Mouse (Mus musculus) heart, adult 2 months (tissue): ENCODE data around the gene Fcgr2b. TPM values are rescaled to one million over a fixed set of nuclear protein-coding genes. Genes with fewer than 3 reads are reported as not detected.
A peak's percentile ranks its signal among the peaks of the same experiment; 100 is the strongest.

Experiments used
- DNase-seq, 2 experiments: peaks; one replicate each; pipeline ENCODE4 v3.0.0; 2021
- H3K27ac ChIP-seq: fragments of 200-600 bp; 2 replicates; pipeline ENCODE4 v1.8.1; 2022
- H3K27me3 ChIP-seq: fragments of 200-500 bp; 2 replicates; pipeline ENCODE4 v1.6.1; 2012; ENCODE audit warnings: mild to moderate bottlenecking, low read length, inconsistent platforms, mixed read lengths; ENCODE audit not compliant: control insufficient read depth, insufficient read depth
- H3K36me3 ChIP-seq: fragments of 200-500 bp; 2 replicates; pipeline ENCODE4 v1.6.1; 2012; ENCODE audit warnings: low read length, inconsistent platforms; ENCODE audit not compliant: control insufficient read depth, insufficient read depth
- H3K4me1 ChIP-seq: fragments of 200-500 bp; 2 replicates; pipeline ENCODE4 v1.6.1; 2011; ENCODE audit warnings: low read length; ENCODE audit not compliant: control insufficient read depth, insufficient read depth
- H3K4me3 ChIP-seq: fragments of 200-600 bp; 2 replicates; pipeline ENCODE4 v1.8.1; 2022
- H3K79me2 ChIP-seq: fragments of 200-500 bp; replicated peaks from 2 replicates; pipeline ENCODE4 v1.6.1; 2012; ENCODE audit warnings: mild to moderate bottlenecking, inconsistent platforms, low read length, moderate library complexity, mixed read lengths; ENCODE audit not compliant: control insufficient read depth, insufficient read depth
- H3K9ac ChIP-seq: fragments of 200-500 bp; 2 replicates; pipeline ENCODE4 v1.6.1; 2012; ENCODE audit warnings: low read depth, mild to moderate bottlenecking, control low read depth, inconsistent platforms, low read length, mixed read lengths
- CTCF ChIP-seq: fragments of 200-600 bp; IDR thresholded peaks from 2 replicates; pipeline ENCODE4 v1.8.1; 2022; ENCODE audit warnings: antibody characterized with exemption, mild to moderate bottlenecking, moderate library complexity
- EP300 ChIP-seq: fragments of 200-500 bp; IDR thresholded peaks from 2 replicates; pipeline ENCODE4 v1.6.1; 2011; ENCODE audit warnings: low read depth, low read length, control low read depth; ENCODE audit not compliant: insufficient read depth
- POLR2A ChIP-seq: fragments of 200-500 bp; IDR thresholded peaks from 2 replicates; pipeline ENCODE4 v1.6.1; 2011; ENCODE audit warnings: mild to moderate bottlenecking, low read depth, low read length, control low read depth; ENCODE audit not compliant: insufficient read depth
- WGBS: fragments of 180-500 bp; shearing (Covaris S2); methylation state at CpG from one replicate; pipeline ENCODE4 v1.1.7; 2018; 5-methylcytosine and 5-hydroxymethylcytosine counted together
- intact Hi-C: fragments of 180-260 bp; cut with DNase I; formaldehyde crosslinking; loops from one replicate; pipeline ENCODE4 v1.15.1; 2025
- polyA plus RNA-seq: library from polyadenylated mRNA; depleted of rRNA; stranded (reverse); fragments of >200 nt; gene quantifications from 2 replicates; pipeline ENCODE4 v1.2.3, GENCODE M21; 2012
- total RNA-seq, 2 experiments: library from RNA; stranded (reverse); gene quantifications; 2 replicates each; pipeline ENCODE4 v1.2.3; 2021

Gene Fcgr2b
- total and polyA plus RNA-seq, 3 experiments = 7.4 to 10.9 (median 8.4) TPM

DNA sequence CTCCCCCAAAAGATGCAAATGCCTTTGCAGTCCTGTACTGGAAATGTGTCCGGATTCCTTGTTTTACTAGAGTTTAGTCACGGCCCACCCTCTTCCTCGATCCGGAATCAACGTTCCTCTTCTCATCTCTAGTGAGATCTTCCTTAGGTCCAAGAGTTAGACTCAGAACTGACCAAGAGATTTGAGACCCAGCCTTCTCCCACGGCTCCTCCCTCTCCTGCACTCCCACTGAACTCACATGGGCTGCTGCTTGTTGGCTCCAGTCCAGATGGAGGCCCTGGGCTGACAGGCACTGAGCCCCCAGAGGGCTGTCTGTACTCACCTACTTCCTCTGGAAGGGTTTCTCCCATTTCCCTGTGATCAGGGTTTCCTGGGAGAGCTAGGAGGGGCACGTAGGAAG, 13.3 kb downstream of the Fcgr2b start:
- Histone ChIP-seq H3K4me1 (peaks cover 6% of the 10 kb centered on the region), H3K4me3 (no peak overlapping the region), H3K27me3 (no peaks in the 10 kb centered on the region), H3K36me3 (no peaks in the 10 kb centered on the region), H3K79me2 (no peaks in the 10 kb centered on the region), H3K27ac (no peak overlapping the region), H3K9ac (no peak overlapping the region)
- no peak for DNase-seq
- 45% methylated on average over 7 of the region's 7 CpGs for WGBS
- TF ChIP-seq POLR2A = no peak
- no peak for TF ChIP-seq EP300
- TF ChIP-seq CTCF = no peak
- intact Hi-C loops = no loop called here

DNA sequence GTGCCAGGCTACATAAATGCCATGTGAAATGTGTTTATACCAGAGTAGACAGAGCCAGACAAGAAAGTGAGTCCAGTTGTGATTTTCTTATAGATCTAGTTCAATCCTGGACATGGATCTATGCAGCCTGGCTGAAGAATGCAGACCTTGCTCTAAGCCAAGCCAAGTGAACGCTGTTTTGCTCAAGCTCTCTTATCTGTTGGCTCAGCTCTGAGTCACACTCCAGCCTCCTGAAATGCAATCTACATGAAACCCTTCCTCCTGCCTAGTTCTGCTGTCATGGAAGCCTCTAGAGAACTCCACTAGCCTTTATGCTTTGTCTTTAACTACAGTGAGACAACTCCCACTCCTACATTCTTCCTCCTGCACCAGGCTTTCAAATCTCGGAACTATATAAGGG, 14.0 kb downstream of the Fcgr2b start:
- H3K27ac ChIP-seq = no peak overlapping the region
- H3K27me3 ChIP-seq = no peaks in the 10 kb centered on the region
- whole genome bisulfite sequencing = 6% methylated on average over 2 of the region's 2 CpGs
- no peak overlapping the region for H3K4me3 ChIP-seq
- no peak overlapping the region for H3K9ac ChIP-seq
- no peaks in the 10 kb centered on the region for H3K79me2 ChIP-seq
- DNase-seq = peak in 1 of 2 experiments; percentile 23
- TF ChIP-seq POLR2A (no peak), EP300 (no peak), CTCF (no peak)
- intact Hi-C loops = no loop called here
- H3K4me1 ChIP-seq = peaks cover 6% of the 10 kb centered on the region
- H3K36me3 ChIP-seq = no peaks in the 10 kb centered on the region

DNA sequence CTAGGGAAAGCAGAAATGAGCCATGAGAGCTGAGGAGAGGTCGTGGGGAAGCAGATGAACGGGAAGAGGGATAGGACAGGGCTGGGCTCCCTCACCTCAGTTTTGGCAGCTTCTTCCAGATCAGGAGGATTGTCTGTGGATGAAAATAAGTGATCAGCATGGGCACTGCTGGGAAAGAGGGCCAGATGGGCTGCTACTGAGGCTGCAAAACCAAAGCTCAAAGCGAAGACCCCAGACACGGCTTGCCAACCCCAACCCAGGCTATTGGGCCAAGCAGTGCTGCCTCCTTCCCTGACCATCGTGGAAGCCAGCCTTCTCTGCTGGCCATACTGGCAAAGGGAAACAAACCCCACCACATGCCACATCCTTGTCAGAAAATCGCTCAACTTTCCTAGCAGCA, 15.2 kb downstream of the Fcgr2b start:
- Histone ChIP-seq H3K4me1 (peaks cover 6% of the 10 kb centered on the region), H3K4me3 (no peak overlapping the region), H3K79me2 (no peaks in the 10 kb centered on the region), H3K9ac (no peak overlapping the region), H3K36me3 (no peaks in the 10 kb centered on the region), H3K27ac (no peak overlapping the region), H3K27me3 (no peaks in the 10 kb centered on the region)
- WGBS = 84% methylated on average over 6 of the region's 6 CpGs
- TF ChIP-seq CTCF (no peak), EP300 (no peak), POLR2A (no peak)
- no peak for DNase-seq
- intact Hi-C loops = no loop called here

GRCm38 (mm10) chr1:170959791-170960190, 16.6 kb downstream of the Fcgr2b start:
- 34% methylated on average over 2 of the region's 2 CpGs for WGBS
- Histone ChIP-seq H3K27ac (no peak overlapping the region), H3K4me3 (no peak overlapping the region), H3K9ac (no peak overlapping the region), H3K27me3 (no peaks in the 10 kb centered on the region), H3K36me3 (no peaks in the 10 kb centered on the region), H3K4me1 (peaks cover 6% of the 10 kb centered on the region), H3K79me2 (no peaks in the 10 kb centered on the region)
- intact Hi-C loops = no loop called here
- no peak for DNase-seq
- TF ChIP-seq CTCF (no peak), POLR2A (no peak), EP300 (no peak)

GRCm38 (mm10) chr1:170958225-170958624, 18.1 kb downstream of the Fcgr2b start:
- no peaks in the 10 kb centered on the region for H3K36me3 ChIP-seq
- H3K4me3 ChIP-seq = no peak overlapping the region
- intact Hi-C loops = no loop called here
- H3K79me2 ChIP-seq = no peaks in the 10 kb centered on the region
- H3K27me3 ChIP-seq = no peaks in the 10 kb centered on the region
- no peak overlapping the region for H3K27ac ChIP-seq
- TF ChIP-seq POLR2A = no peak
- TF ChIP-seq CTCF = no peak
- TF ChIP-seq EP300 = no peak
- H3K4me1 ChIP-seq = peaks cover 6% of the 10 kb centered on the region
- H3K9ac ChIP-seq = no peak overlapping the region
- no peak for DNase-seq
- WGBS = 35% methylated on average over 3 of the region's 3 CpGs

DNA sequence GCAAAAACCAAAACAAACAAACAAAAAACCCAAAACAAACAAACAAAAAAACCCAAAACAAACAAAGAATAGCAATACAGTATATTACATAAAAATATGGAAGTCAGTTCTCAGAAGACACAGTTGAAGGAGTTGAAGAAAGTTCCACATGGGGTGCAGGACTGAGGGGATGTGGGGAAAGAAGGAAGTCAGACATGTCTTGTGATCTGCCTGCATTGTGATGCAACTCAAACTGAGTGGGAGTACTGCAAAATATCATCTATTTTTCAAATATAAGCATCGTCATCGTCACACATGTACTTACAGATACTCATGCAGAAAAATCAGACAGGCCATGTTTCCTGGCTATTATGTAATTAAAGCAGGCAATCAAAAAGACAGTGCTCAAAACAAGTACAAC, 23.2 kb downstream of the Fcgr2b start:
- WGBS = 46% methylated on average over 2 of the region's 2 CpGs
- H3K79me2 ChIP-seq = no peaks in the 10 kb centered on the region
- no peak overlapping the region for H3K9ac ChIP-seq
- no peaks in the 10 kb centered on the region for H3K36me3 ChIP-seq
- no peak overlapping the region for H3K27ac ChIP-seq
- intact Hi-C loops = no loop called here
- H3K27me3 ChIP-seq = no peaks in the 10 kb centered on the region
- H3K4me3 ChIP-seq = no peak overlapping the region
- no peak for DNase-seq
- H3K4me1 ChIP-seq = no peaks in the 10 kb centered on the region; the same call in 1 of the 2 replicates
- no peak for TF ChIP-seq POLR2A
- no peak for TF ChIP-seq EP300
- no peak for TF ChIP-seq CTCF
